Mouse (Mus musculus) embryo, embryonic 11.5 days (tissue): ENCODE measurements around the gene Ppef2.

ENCODE experiments used
- DNase-seq: peaks from one replicate; pipeline ENCODE4 v3.0.0-alpha.2; 2012; ENCODE audit warnings: low read depth, low spot score

Gene Ppef2

GRCm38 (mm10) chr5:92239333-92240232 is 16.5 kb downstream of the Ppef2 start:
- peak; percentile 39 for DNase-seq

- no peak for DNase-seq
These were observed 21.0 kb downstream of the Ppef2 start for GRCm38 (mm10) chr5:92234939-92235557.

- no peak for DNase-seq
These were observed 22.7 kb downstream of the Ppef2 start for GRCm38 (mm10) chr5:92233366-92233765.

DNA sequence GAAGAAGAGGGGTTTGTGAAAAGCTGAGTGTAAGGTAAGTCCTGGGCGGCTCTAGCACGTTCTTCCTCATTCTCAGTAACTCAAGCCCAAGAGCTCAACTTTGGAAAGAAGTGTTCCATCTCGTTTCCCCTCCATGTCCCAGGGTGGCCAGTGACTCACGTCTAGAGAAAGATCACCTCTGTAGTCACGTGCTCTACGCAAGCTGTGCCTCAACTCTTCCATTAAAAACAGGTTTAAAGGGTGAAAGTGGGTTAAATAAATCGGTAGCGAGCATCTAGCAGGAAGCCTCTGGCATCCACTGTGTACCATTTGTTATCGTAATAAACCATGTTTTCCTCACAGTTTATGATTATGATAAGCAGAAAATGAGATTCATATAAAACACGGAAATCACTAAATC is 24.2 kb downstream of the Ppef2 start:
- DNase-seq = no peak

DNA sequence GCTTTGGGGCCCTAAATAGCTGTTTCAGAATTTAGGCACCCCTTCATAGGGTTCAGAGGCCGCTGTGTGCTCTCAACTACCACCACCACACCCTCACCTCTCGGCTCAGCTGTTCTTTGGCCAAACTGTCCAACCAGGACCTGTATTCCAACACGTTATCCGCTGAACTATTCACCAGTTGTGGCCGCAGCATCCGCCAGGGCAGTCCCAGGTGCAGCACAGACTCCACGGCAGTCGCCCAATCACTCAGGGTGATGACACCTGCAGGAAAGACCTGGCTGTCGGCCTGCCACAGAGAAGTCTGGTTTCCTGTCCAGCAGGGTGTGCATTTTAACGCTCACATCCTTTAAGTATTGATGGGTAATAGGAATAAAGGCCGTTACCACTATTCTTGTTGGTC is 25.8 kb downstream of the Ppef2 start:
- DNase-seq = no peak

DNA sequence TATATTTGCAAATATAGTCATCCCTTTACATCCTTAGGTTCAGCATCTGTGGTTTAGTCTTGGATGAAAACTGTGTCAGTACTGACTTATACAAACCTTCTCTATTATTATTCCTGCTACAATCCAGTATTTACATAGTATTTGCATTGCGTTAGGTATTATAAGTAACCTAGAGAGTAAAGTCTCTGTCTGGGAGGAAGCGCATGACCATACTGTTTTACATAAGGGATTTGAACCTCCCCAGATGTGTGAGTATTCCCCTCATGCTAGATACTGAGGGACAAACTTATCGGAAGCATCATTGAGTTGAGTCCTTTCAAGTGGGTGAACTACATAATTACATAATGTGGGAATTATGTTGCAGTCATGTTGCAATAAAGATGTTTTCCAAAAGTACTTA is 26.6 kb downstream of the Ppef2 start:
- no peak for DNase-seq

DNA sequence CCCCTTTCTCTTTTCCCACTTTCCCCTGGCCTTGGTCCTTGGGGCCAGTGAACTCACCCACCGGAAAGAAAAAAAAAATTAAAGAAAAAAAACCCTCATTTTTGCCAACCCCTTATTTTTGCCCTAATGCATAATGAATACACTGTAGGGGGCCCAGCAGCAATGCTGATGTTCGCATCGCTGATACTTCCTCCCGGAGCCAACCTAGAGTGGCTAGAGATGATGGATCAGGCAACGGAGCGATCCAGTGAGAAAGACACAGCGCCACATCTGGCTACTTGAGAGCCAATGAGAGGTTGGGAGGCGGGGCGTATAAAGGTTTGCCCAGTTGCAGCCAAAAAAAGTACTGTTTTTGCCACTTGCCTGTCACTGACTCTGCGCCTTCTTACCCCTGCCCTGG is 27.3 kb downstream of the Ppef2 start:
- DNase-seq = no peak

GRCm38 (mm10) chr5:92227782-92228181 is 28.3 kb downstream of the Ppef2 start:
- no peak for DNase-seq

- no peak for DNase-seq
These were observed 35.7 kb downstream of the Ppef2 start for GRCm38 (mm10) chr5:92220287-92220902.

DNA sequence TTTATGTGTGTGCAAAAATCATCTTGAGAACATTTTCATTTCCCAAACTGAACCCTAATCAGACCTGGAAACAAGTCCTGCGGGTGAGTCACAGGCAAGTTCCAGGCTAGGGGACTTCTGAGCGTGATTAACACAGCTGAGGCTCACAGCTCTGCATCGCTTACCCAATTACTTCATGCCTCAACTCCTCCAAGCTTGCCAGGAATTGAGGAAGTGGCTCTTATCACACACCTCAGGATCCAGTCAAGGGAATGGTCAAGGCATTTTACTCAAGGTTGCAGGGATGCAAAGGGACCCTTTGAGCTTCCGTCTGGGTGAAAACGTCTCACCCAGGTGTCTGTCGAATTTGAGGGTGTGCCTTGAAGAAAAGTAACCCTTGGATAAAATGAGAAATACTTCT is 36.3 kb downstream of the Ppef2 start:
- no peak for DNase-seq

DNA sequence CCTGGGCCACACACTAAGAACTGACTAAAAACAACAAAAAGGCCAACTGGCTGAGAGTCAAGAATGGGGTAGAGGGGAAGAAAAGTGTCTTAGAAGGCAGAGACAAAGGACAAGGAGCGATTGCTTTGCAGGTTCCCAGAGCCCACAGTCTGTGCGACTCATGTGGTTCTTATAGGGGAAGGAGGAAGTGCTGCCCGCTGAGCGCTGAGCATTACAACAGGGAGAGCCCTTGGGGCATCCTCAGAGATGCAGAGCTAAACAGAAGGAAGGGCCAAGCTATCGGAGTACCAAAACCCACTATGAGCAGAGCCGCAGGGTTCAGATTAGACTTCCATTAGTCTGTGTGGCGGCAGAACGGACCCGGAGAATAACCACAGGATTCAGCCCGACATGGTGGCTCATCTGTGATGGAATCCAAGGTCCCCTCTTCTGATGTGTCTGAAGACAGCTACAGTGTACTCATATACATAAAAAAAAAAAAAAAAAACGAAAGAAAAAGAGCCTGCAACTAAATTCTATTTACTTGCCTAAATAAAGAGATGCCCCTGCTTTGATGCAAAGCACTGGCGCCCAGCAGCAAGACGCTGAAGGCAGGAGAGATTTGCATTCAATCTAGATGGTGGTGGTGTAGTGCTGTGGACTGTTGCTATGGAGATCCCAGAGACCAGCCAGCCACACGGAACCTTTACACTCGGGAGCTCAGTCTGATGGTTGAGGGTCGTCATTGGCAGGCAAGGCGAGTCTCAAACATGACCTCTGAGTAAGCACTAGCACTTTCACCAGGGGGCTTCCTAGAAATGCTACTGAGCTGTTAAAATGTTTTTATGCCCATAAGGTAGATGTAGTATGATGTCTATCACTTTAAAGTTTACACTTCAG is 36.9 kb downstream of the Ppef2 start:
- DNase-seq = no peak

DNA sequence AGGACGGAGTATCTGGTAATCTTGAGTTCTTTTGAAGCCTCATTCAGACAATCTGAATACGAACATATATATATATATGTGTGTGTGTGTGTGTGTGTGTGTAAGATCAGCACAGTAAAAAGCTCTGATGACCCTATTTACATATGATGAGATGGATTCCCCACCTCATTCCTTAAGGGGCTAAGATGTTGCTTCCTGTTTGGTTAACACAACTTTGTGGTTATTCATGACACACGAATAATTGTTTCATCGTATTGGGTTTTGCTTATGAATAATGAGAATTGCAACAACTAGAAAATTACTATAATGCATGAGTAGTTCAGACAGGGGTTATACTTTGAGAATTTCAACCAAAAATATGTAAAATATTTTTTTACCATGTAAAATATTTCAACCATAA is 40.8 kb downstream of the Ppef2 start, which contains the start of gene U90926:
U90926 (minus strand) TSS at position 101 of the 400 bp plus-strand sequence.
- no peak for DNase-seq

DNA sequence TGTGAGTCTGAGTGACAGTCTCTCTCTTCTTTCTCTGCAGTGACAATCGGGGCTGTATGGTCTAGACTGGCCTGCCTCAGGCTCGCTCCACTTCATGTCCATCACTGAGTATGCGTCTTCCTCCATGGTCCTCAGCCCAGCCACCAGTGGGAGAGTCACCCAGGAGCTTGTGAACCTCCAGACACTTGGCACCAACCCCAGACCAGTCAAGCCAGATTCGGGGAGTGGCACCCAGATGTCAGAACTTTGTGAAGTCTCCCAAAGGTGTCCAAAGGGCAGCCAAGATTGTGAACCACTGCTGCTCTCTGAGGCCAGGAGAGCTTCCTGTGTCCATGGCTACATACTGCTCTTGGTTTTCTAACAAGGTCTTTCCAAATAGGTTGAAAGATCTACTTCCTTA is 43.8 kb downstream of the Ppef2 start:
- no peak for DNase-seq

GRCm38 (mm10) chr5:92210205-92210604 is 45.9 kb downstream of the Ppef2 start:
- no peak for DNase-seq

DNA sequence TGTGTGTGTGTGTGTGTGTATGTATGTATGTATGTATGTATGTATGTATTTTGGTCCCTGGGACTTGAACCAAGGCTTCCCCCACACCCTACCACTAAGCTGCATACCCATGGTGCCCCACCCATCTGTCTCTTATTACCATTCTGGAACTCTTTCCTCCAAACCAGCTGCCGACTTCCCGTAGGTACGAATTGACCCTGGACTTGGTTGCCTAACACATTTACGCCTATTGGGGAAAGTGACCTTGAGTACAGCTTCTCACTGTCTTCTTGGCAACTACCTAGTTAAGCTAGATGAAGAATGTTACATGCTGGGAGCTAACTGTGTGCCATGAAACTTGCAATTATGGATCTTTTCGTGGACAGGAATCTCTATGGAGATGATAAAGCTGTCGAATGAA is 50.0 kb downstream of the Ppef2 start:
- no peak for DNase-seq

DNA sequence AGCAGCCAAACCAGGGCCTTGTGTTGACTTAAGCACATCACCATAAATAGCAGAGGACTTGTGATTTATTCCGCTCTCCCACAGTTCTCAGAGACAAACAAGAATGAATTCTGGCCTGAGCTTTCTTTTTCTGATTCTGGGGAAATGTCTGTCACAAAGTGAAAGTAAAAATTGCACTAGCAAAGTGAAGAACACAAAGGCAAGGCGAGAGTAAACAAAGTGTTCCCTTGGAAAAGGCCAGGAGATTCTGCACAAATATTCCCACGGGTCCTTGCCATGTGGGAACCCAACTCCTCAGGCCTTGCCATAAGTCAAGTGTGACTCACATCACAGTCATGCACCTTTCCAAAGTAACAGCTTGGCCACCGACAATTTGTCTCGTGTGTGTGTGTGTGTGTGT is 50.4 kb downstream of the Ppef2 start:
- DNase-seq = no peak

DNA sequence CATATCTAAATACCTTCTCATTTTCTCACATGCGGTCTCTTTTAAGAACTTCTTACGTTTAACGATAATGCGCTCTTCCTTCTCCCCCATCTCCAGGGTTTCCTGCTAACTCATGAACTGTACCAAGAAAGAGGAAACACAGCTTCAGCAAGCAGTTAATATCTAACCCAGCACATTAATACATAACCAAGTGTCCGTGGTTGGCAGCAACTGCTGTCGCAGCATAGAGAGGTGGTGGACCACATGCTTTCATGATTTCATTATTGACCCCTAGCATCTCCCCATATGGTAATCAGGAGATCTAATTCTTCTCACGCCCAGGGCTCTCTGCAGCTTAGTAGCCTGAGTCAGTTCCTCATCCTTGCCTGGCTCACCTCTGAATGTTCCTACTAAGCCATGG is 50.9 kb downstream of the Ppef2 start:
- no peak for DNase-seq

GRCm38 (mm10) chr5:92204162-92205036 is 51.7 kb downstream of the Ppef2 start:
- DNase-seq = no peak

DNA sequence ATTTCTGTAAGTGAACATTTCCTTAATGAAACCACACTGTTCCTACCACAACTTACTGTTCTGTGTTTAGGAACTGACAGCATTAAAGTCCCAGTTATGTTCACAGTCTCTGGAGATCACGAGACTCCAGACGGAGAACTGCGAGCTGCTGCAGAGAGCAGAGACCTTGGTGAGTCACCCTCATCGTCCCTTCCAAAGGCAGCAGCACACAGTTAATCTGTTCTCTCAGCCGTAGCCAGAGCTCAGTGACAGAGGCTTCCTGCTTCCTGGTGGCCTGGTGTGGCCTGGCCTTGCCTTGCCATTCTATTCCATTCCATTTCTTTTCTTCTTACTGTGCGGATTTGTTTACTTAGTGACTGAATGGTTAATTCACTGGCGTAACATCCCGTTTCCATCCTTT is 57.8 kb downstream of the Ppef2 start:
- DNase-seq = no peak

- DNase-seq = no peak
These were observed 58.9 kb downstream of the Ppef2 start for GRCm38 (mm10) chr5:92196895-92197811.
